Mouse (Mus musculus): ENCODE measurements at regions not wholly inside any gene's neighbourhood (a gene's known extent, or its start where the extent isn't known, plus 50 kb on each side); places are given as distances from the start of the nearest gene placed in this dataset.

DNA sequence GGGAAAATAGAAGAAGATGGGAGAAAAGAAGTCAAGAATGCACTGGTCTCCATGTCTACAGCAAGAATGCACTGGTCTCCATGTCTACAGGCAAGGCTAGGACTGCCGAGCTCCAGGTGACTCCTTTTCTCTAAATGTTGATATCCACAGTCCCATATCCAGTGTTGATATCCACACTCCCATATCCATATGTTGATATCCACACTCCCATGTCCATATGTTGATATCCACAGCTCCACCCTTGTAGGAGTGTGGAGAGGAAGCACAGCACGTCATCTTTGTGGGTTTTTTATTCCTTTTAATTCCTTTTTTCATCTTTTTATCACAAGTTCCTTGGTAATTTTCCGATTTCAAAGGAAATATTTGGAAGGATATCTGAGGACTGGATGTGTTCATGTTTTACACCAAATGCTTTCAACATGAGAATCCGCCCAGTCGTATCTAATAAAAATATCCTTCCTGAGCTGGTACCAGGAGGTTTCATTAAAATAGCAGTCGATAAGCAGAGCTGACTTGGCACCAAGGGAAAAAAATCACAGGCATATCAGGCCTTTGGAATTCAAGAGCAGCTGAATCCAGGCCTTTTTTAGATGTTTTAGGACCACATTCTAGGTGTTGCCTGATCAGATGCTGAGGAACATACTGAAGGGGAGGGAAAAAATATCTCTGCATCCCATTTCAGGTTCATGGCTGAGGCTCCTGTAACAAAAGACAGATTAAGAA lies 653.7 kb upstream of the Cdh11 start:
- no peak for DNase-seq

DNA sequence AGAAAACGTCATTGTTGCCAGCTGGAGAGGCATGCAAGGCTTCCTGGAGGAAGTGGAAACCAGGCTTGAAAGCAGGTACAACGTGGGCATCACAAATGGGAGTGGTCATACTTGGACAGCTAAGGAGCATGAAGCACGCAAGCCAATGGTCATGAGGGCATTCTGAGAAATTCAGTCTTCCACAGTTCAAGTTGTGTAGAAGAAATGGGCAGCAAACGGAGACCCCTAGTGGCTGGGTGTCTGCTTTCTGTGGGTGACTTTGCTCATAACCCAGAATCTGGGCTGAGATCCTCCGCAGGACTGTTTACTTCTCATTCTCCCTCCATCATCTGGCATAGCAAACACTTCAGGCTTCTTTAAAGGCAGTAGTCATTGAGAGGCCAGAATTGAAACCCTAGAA lies 655.7 kb upstream of the Cdh11 start:
- DNase-seq: peak; percentile 16 to 48

DNA sequence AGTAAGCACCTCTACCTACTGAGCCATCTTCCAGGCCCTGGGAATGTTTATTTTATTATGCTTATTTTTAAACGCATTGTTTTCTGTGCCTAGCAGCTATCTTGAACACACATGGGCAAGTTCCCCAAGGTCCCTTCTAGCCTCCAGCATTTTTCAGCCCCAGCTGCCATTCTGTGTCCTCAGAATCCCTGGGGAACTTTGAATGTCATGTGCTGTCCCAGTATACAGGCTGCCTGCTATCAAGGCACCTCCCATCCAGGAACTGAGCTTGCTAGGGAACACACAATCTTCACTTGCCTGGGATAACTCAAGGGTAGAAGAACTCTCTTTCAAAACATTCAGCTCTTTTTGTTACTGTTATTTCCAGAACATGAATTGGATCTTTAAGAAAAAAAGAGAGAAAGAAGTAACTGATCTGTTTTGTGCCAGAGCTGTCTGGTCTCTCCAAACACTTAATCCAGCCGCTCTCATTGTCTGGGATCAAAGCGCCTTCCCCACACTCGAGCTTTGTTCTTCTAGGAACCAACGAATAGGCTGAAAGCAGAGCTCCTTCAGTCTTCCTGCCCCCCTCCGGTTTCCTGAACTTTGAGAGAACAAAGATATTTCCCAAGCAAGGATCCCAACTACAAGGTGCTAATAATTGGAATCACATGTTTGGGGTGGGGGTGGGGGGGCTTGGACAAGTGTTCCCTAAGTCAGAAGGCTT lies 657.1 kb upstream of the Cdh11 start:
- DNase-seq: no peak

DNA sequence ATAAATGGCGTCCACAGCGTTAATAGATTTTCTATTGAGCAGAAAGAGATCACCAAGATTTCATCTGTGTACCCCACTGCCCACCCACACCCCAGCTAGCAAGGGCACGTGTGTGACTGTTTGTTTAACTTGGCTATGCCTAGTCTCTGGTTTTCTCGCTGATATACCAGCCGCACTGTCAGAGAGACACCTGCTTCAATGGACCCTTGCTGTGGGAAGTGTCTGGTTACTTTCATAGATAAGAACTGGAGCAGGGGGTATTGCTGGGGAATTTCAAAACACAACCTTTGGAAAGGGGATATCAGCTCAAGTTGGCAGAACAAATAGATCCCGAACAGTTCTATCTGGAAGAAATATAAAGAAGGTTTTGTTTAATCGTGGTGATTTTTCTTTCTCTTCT lies 656.8 kb upstream of the Cdh5 start:
- no peak for DNase-seq

DNA sequence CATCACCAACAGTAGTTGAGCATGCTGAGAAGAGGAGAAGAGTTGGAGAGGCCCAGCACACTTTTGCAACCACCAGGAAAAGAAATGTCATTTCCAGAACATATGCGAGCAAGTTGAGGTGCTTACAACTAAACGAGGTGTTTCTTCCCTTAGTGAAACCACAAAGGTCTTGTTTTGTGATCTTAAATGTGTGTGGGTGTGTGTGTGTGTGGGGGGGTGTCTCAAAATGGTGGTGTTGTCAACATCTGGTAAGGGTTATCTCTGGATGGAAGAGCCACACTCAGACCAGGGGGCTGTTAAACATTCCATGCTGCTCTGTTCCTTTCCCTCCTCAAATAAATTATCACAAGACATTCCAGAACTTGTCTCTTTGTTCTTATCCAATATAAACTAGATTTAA lies 656.0 kb upstream of the Cdh5 start:
- DNase-seq: no peak

DNA sequence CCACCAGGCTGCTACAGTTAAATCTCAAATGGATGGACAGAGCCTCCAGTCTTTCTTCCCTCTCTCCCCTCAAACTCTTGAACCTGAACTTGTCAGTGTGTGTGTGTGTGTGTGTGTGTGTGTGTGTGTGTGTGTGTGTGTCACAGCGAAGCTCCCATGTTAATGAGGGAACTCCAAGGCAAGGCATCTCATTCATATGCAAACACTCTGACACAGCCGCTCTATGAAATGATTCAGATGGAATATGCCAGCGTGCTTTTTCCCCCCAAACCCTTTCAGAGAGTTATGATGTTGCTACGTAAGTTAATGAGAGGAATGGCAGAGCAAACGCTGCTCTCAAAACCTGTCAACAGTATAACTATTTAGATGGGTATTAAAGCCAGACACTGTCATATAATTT lies 653.5 kb upstream of the Cdh5 start:
- no peak for DNase-seq

DNA sequence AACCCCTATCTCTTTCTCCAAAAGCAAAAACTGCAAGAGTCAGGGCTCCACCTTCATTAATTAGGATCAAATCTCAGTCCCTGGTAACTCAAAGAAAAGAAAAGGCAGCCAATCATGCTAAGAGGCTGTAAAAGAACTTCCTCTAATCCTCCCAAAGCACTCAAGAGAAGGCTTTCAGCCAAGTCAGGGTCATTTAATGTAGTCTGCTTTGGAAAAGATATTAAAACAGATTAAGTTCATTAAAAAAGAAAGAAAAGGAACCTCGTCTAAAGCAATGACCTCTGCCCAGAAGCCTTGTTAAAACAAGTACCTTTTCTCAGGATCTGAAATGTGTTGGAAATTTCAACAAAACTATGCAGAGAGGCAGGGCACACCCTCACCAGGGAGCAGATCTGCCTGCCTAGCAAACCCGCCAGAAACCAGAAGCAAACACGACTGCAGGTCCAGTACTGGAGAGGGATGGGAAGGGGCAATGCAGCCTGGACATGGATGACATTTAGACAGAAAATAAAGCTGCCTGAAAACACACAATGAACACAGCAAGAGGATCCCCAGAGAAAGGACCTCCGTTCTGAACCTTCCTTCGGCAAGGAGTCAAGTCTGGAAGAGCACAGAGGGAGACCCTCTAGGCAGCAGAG lies 649.9 kb upstream of the Cdh5 start:
- DNase-seq: no peak

DNA sequence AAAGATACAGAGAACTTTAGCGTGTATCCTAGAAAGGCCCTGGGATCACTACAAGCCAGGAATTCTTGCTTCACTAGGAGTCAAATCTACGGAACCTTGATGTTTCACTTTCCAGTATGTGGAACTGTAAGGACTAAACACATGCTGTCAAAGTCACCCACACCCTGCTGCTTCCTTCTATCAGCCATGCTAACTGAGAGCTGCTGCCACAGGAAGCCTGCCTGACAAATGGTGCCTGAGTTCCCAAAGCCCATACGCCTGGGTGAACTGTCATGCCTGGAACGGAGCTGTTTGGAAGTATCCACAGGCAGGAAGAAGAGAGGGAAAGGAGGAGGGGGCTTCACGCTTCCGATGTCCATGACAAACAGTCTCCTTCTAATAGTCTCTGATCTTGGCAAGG lies 644.2 kb upstream of the Cdh5 start:
- DNase-seq: no peak

DNA sequence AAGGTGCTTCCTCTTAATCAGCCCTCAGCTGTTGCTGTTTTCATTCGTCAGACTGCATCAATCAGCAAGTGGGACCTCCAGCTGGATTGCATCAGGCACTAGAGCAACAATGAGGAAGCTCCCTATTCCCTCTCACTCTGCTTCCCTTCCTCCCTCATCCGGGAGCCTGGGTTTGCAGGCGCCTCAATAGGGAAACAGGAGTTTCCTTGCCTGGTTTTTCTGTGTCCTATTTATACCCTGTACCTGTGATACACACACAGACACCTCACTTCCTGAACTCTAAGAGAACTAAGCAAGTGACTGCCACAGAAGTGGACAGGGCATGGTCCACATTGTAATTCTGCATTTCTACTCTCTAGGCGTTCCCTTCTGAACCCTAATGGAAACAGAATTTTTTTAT lies 637.9 kb upstream of the Cdh5 start:
- no peak for DNase-seq

DNA sequence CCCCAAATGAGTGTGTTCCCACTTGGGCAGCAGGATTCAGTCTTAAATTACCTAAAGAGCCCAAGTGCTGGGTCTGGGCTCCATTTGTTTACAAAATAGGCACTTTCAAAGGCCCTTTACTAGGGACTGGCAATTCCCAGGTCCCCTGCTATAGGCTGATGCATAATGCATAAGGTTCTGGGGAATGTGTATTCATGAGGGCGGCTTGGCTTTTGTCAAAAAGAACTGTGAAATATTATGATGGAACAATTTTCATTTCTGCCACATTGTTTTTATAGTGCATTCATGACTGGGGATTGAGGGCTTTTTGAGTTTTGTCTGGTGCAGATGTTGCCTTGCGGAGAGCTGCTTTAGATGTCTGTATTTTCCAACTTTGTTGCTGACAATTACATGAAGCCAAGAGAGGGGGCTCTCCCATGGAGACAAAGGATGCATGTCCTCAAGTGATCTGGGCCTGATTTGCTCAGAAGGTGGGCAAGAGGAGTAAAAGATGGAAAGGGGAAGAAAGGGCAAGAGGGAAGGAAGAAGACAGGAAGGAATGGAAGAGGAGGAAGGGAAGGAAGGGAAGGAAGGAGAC lies 636.6 kb upstream of the Cdh5 start:
- DNase-seq: no peak

DNA sequence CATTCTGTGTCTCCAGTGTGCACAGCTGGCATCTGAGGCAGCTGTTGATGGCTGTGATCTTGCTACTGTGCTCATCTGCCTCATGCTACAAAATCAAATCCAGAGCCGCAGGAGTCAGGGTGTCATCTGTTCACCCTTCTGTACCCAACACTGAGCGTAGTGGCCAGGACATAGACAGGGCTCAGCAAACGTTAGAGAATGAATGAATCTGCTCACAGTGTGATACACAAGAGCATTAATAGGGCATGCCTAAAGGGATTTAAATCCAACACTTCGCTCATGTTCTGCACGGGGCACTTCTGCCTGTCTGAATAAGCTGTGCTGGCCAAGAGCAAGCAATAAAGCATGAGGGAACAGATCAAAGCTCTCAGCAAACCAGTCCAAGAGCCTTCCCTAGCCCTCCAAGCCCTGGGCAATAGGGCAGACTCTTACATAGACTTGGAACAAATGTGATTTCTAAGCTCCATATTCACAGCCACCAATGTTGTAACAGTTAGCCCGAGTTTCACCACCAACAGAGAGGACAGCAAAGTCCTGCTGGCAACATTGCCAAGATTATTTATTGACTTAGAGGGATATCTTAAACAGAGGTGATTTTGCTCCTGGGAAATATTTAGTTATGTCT lies 633.8 kb upstream of the Cdh5 start:
- DNase-seq: peak in 1 of 2 experiments; percentile 29

DNA sequence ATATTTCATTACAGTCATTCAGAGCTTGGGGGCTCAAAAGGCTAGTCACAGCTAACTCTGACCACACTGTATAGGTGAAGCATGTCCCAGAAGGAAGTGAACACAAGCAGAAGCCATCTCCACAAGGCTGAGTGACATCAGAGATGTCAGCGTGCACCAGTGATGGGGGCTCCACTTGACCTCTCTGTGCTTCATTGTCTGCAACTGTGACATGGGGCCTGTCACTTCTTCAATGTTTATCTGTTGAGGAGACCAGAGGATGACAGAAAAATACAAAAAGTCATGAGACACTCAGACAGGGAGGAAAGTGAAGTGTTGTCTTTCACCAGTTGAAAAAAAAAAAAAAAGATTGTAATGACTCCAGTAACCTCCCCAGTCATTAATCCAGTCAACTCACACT lies 632.4 kb upstream of the Cdh5 start:
- DNase-seq: no peak

DNA sequence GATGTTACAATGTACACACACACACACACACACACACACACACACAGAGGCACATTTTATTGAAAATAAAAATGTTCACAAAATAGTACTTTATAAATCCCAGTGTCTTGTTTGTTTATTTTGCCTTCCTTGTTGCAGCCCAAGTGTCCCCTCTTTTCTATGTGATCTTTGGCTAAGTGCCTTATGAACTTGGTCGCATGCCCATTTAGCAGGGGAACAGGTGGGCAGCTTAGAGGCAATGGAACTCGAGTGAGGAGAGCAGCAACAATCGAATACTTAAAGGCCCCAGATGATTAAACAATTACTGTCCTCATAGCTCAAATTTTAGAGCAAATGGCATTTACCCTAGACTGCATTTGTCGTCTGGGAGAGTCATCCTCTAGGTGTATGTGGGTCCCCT lies 631.1 kb upstream of the Cdh5 start:
- no peak for DNase-seq

DNA sequence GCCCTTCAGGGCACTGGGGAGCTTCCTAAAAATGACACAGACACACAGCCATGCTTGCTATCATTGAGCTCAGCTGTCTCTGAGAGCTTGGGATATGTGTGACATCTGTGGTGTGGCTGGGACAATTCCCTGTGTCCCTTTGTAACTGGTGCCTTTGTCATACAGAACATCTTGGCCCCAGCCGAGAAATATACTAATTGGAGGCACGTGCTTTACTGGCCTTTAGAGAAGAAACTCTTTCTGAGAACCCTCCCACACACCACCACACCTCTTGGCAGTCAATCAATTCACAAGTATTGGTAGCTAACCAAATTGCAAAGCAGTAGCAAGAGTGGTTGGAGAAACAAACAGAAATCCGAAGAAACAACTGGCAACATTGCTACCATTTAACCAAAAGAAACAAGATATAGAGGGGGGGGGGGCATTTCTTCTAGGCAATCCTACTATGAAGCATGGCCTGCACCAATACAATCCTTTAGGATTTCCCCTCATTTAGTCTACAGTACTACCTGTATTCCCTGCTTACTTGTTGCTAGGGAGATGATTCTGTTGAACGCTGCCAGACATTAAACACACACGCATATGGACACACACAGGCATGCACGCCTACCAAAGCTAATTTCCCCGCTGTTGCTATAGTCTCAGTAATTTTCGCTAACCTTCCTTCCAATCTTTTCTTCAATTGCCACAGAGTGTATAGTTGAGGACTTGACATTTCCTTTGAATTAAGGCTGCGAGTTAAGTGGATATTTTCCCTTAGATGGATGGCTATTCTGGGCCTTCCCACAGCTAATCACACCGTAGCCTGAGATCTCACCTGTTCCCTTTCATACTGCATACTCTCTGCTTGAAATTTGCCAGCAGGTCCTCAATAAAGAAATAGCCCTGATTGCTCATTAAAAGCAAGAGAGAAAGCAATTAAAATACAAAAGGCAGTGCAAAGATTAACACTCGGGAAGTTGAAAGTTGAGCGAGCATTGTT lies 625.3 kb upstream of the Cdh5 start:
- DNase-seq: no peak

DNA sequence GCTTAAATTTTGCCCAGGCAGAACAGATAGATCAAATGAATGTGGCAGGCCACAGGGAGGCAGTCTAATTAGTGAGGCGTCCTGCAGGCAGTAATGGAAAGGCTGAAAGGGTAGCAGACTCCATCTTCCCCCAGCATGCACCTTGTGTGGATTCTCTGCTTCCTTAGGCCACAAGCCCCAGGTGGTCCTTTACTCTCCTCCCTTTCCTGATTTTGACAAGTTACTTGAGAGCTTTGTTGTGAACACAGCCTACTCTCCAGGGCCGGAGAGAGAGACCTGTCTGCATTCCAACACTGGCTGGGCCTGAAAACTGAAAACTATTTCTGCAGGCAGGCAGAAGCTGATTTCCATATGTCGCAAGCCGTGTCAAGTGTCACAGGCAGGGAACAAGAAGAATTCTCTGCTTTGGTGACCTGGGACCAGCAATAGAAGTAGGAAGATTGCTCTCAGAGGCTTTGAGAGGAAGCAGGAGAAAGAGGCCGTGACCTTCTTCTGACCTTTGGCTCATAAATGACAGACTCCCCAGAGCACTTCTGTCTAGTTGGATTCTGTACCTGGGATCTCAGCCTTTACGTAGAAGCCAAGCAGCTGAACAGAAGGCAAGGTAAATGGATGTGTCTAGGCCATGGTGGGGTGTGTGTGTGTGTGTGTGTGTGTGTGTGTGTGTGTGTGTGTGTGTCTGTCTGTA lies 619.2 kb upstream of the Cdh5 start:
- DNase-seq: no peak

DNA sequence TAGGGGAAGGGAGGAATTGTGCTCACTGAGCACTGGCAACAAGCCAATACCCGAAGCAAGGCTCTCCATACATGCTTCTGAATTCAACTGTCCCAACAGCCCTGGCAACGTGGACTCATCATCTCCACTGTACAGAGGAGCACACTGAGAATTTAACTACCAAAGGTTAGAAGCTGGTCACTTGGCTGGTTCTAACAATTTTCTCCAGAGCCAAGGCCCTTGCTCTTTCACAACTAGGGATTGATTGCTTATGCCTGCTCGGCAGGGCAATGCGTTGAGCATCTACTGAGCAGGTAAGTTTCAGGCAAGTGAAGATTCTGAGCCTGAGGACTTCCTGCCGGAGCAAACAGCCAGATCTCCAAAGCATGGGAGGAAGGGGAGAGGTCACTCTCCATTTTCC lies 616.0 kb upstream of the Cdh5 start:
- no peak for DNase-seq

DNA sequence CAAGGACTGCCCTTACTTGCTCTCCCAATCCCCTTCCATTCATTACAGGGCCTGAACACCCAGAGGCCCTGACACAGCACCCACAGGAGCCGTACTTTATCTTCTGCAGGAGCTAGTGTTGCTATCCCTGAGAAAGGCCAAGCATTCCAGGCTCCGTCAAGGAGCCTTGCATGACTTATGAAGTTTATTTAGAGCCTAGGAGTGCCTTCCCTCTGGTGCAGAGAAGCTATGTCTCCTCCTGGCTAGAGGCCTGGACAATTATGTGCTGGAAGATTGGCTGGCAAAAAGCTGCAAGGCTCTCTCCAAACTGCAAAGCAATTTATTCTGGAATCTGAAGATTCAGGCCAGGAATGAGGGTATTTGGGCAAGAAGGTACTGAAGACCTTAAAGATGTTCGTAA lies 612.0 kb upstream of the Cdh5 start:
- DNase-seq: no peak

DNA sequence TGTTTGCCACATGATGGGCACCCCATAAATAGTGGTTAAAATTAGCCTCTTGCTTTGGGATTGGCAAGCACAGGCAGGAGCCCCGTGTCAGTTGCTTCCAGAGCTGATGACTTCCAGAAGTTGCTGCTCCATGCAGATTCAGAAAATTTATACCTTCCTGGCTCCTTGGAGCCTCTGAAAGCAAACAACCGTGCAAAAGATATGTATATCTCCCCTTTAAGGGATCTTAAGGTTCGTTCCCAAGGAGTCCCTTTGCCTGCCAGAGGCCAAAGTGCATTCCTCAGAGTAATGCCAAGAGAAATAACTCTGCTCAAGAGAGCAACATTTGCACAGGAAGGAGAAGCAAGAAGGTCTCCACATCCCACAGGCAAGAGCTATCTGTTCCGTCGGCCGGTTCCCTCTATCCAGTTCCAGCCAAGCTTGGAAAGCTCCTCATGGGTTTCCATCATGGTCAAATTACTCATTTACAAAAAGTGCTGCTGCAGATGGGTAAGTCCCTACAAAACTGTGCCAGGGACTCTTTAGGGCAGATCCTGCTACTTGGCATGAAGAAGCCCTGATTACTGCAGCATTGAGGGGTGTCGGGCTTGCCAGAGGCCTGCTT lies 608.4 kb upstream of the Cdh5 start:
- peak; percentile 3 to 4 for DNase-seq

DNA sequence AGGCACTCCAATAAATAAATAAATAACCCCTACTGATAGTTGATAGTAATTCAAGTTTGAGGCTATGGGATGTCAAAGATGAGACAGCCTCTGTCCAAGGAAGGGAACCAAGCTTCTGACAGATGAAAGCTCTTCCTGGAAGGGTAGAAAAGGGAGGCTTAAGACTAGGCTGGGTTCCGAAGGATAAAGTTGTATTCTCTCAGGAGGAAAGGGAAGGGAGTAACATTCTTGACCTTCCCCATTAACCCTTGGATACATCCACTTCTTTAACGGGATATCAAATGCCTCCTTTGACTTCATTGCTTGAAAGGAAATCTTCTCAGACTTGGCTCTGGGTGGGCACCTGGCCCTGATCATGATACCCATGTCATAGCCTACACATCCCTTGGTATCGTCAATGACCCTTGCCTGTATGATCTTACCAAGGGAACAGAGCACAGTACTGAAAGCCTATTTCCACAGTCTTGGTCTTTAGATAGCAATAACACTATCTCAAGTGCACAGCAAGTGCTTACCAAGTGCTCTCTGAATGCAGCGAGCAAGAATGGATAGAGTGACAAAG lies 607.4 kb upstream of the Cdh5 start:
- DNase-seq: no peak

DNA sequence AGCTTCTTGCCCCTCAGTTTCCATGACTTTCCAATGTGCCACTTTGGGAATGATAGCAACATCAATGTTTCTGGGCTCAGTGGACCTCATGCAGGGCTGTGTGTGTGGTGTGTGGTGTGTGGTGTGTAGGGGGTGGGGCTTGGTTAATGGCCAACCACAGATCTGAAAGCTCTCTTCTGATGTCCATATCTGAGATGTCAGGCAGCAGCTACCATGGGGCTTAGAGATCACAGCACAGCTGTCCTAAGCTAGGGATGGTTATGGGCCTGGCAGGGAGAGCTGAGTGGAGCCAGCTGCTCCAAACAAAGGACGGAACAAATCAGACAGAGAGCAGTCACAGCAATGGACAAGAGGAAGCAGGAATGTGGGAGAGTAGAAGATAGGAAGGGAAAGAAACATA lies 606.8 kb upstream of the Cdh5 start:
- no peak for DNase-seq

DNA sequence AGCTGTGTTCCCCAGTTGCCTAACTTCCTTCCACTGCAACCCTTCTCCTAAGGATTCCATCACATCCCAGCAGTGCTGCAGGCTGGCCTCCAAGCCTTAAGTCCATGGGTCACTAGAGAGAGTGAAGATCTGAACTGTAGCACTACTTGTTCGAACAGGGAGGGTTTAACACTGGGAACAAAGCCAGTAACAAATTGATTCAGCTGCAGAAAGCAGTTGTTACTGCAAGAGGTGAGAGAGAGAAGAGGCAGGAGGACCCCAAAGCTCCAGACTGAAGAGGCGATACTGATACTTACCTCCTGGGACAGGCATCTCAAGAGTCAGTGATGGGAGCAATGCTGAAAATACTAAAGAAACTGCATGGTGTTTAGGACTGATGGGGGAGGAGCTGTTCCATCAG lies 600.1 kb upstream of the Cdh5 start:
- DNase-seq: no peak
